8 mouse cellular contexts compared by ENCODE assay signal in genomic region chr7:25010090-25010913, GRCm38 (mm10). TPM values are rescaled to one million over a fixed set of nuclear protein-coding genes. Genes with fewer than 3 reads are reported as not detected.
DNase-seq lines count a peak whose midpoint lies in the region; ATAC-seq lines count a peak whose summit lies in the region.

No protein-coding gene starts in this region.

- peaks cover 24% of the 10 kb centered on the region for H3K4me1 ChIP-seq in heart, embryonic 11.5 days (ENCODE audit: control insufficient read depth, insufficient read depth, low read length)
- peaks cover 30% of the 10 kb centered on the region for H3K4me1 ChIP-seq in embryonic facial prominence, embryonic 13.5 days
- H3K4me1 ChIP-seq in hindbrain, embryonic 13.5 days (replicated peaks) = peaks cover 63% of the 10 kb centered on the region
- 0 out of 2 replicates have a peak, but pooled peaks cover 4% of the 10 kb centered on the region for H3K4me1 ChIP-seq in stomach, embryonic 16.5 days (ENCODE audit: control insufficient read depth, insufficient read depth, low read length)

- H3K4me2 ChIP-seq in heart, embryonic 11.5 days = peak overlapping the region; percentile 75
- peak overlapping the region; percentile 65 for H3K4me2 ChIP-seq in embryonic facial prominence, embryonic 13.5 days
- H3K4me2 ChIP-seq in hindbrain, embryonic 13.5 days = peak overlapping the region; percentile 62
- H3K4me2 ChIP-seq in stomach, embryonic 16.5 days (ENCODE audit: low read depth, low read length) = peak overlapping the region; percentile 62

- H3K27me3 ChIP-seq in heart, embryonic 11.5 days (ENCODE audit: control insufficient read depth, insufficient read depth, low read length) = peaks cover 78% of the 10 kb centered on the region
- peaks cover 84% of the 10 kb centered on the region for H3K27me3 ChIP-seq in embryonic facial prominence, embryonic 13.5 days
- peaks cover 48% of the 10 kb centered on the region for H3K27me3 ChIP-seq in hindbrain, embryonic 13.5 days
- peaks cover 67% of the 10 kb centered on the region for H3K27me3 ChIP-seq in stomach, embryonic 16.5 days (ENCODE audit: control insufficient read depth, insufficient read depth, low read length)

- 2% methylated on average over 78 of the region's 97 CpGs for WGBS in heart, embryonic 11.5 days (ENCODE audit: insufficient replicate concordance)
- WGBS in embryonic facial prominence, embryonic 13.5 days = 2% methylated on average over 97 of the region's 97 CpGs
- WGBS in hindbrain, embryonic 13.5 days = under 1% methylated on average over 75 of the region's 97 CpGs
- WGBS in stomach, embryonic 16.5 days = 5% methylated on average over 96 of the region's 97 CpGs

- H3K9me3 ChIP-seq in heart, embryonic 11.5 days (replicated peaks; ENCODE audit: control insufficient read depth, low read length) = no peaks in the 10 kb centered on the region
- H3K9me3 ChIP-seq in embryonic facial prominence, embryonic 13.5 days = no peaks in the 10 kb centered on the region
- no peaks in the 10 kb centered on the region for H3K9me3 ChIP-seq in hindbrain, embryonic 13.5 days
- no peaks in the 10 kb centered on the region for H3K9me3 ChIP-seq in stomach, embryonic 16.5 days (replicated peaks; ENCODE audit: control insufficient read depth, low read length)

- no peaks in the 10 kb centered on the region; the same call in 1 of the 2 replicates for H3K36me3 ChIP-seq in heart, embryonic 11.5 days (ENCODE audit: control insufficient read depth, insufficient read depth, low read length)
- H3K36me3 ChIP-seq in embryonic facial prominence, embryonic 13.5 days = peaks cover 34% of the 10 kb centered on the region
- peaks cover 39% of the 10 kb centered on the region for H3K36me3 ChIP-seq in hindbrain, embryonic 13.5 days
- H3K36me3 ChIP-seq in stomach, embryonic 16.5 days (ENCODE audit: control insufficient read depth, insufficient read depth, low read length) = no peaks in the 10 kb centered on the region; the same call in 1 of the 2 replicates

- no peak for DNase-seq in heart, adult 8-10 months (ENCODE audit: low spot score)
- peak; percentile 57 to 72 for DNase-seq in adrenal gland, postnatal 36 days
- DNase-seq in left cerebral cortex, postnatal 14 days (ENCODE audit: low spot score in 2 of 2) = peak; percentile 69 to 81
- DNase-seq in mesoderm, embryonic 11.5 days (ENCODE audit: low read depth, low spot score) = peak; percentile 76

- intact Hi-C loops in left cerebral cortex, postnatal 14 days (cut with DNase I) = no loop called here

- peak overlapping the region; percentile 41 for H3K4me3 ChIP-seq in heart, embryonic 11.5 days (ENCODE audit: low read depth, low read length)
- peak overlapping the region; percentile 38 for H3K4me3 ChIP-seq in embryonic facial prominence, embryonic 13.5 days
- peak overlapping the region; percentile 32 for H3K4me3 ChIP-seq in hindbrain, embryonic 13.5 days
- peak overlapping the region; percentile 37 for H3K4me3 ChIP-seq in stomach, embryonic 16.5 days (replicated peaks; ENCODE audit: low read length)

- no peak overlapping the region for H3K27ac ChIP-seq in heart, embryonic 11.5 days (ENCODE audit: low read depth, low read length)
- H3K27ac ChIP-seq in embryonic facial prominence, embryonic 13.5 days = no peak overlapping the region
- H3K27ac ChIP-seq in hindbrain, embryonic 13.5 days = peak overlapping the region; percentile 99
- H3K27ac ChIP-seq in stomach, embryonic 16.5 days (ENCODE audit: low read length) = no peak overlapping the region

- ATAC-seq in heart, embryonic 11.5 days (replicated peaks; ENCODE audit: insufficient number of reproducible peaks, low FRiP score, low TSS enrichment) = peak; percentile 25; the same call in 1 of the 2 replicates
- no peak for ATAC-seq in embryonic facial prominence, embryonic 13.5 days (ENCODE audit: insufficient number of reproducible peaks, insufficient read depth, low FRiP score, low TSS enrichment, low read depth)
- no peak; the same call in 1 of the 2 replicates for ATAC-seq in hindbrain, embryonic 13.5 days (ENCODE audit: low FRiP score)
- ATAC-seq in stomach, embryonic 16.5 days (ENCODE audit: insufficient read depth, low FRiP score) = 0 out of 2 replicates have a peak, but pooled peaks have one; percentile 9

- no peak overlapping the region for H3K9ac ChIP-seq in heart, embryonic 11.5 days (ENCODE audit: low read depth, low read length)
- H3K9ac ChIP-seq in embryonic facial prominence, embryonic 13.5 days = peak overlapping the region; percentile 32; the same call in 1 of the 2 replicates
- H3K9ac ChIP-seq in hindbrain, embryonic 13.5 days = peak overlapping the region; percentile 77
- peak overlapping the region; percentile 38; the same call in 1 of the 2 replicates for H3K9ac ChIP-seq in stomach, embryonic 16.5 days (ENCODE audit: low read length)

RNA-seq across cellular contexts. Expression of gene Atp1a3, which starts 4.5 kb away (rescaled TPM):
- 2.3 and 4.1 TPM in 2 replicates for polyA plus RNA-seq in heart, embryonic 11.5 days (2014; fragmentation: Nextera tagmentation; extraction: Ambion mirVana)
- total RNA-seq in heart, adult 8-10 months (2022) = 1 to 10 TPM in 2 of 4 experiments, under 1 TPM in 2; 0.60 to 3.3 (median 1.3) TPM
- 100 to 1,000 TPM in 1 of 2 experiments, 10 to 100 TPM in 1; 69.6 to 106 TPM for total RNA-seq in adrenal gland, postnatal 36 days (2021)
- polyA plus RNA-seq in embryonic facial prominence, embryonic 13.5 days (2015; fragmentation: Nextera tagmentation; extraction: Ambion mirVana) = 2.0 and 2.3 TPM in 2 replicates
- polyA plus RNA-seq in hindbrain, embryonic 13.5 days (2015; fragmentation: Nextera tagmentation; extraction: Ambion mirVana) = 253 and 258 TPM in 2 replicates
- total RNA-seq in left cerebral cortex, postnatal 14 days (2021) = 1,000 to 10,000 TPM; 2,091 to 2,391 TPM
- 3.5 and 3.9 TPM in 2 replicates for polyA plus RNA-seq in stomach, embryonic 16.5 days (2015; fragmentation: Nextera tagmentation; extraction: Ambion mirVana)

RNA-seq across cellular contexts. Expression of gene Rabac1, which starts 37.7 kb away (rescaled TPM):
- polyA plus RNA-seq in heart, embryonic 11.5 days (2014; fragmentation: Nextera tagmentation; extraction: Ambion mirVana) = 157 and 163 TPM in 2 replicates
- 100 to 1,000 TPM; 297 to 375 (median 324) TPM for total RNA-seq in heart, adult 8-10 months (2022)
- total RNA-seq in adrenal gland, postnatal 36 days (2021) = 100 to 1,000 TPM; 325 to 361 TPM
- 141 and 163 TPM in 2 replicates for polyA plus RNA-seq in embryonic facial prominence, embryonic 13.5 days (2015; fragmentation: Nextera tagmentation; extraction: Ambion mirVana)
- 220 and 226 TPM in 2 replicates for polyA plus RNA-seq in hindbrain, embryonic 13.5 days (2015; fragmentation: Nextera tagmentation; extraction: Ambion mirVana)
- total RNA-seq in left cerebral cortex, postnatal 14 days (2021) = 100 to 1,000 TPM; 303 to 313 TPM
- 186 and 227 TPM in 2 replicates for polyA plus RNA-seq in stomach, embryonic 16.5 days (2015; fragmentation: Nextera tagmentation; extraction: Ambion mirVana)

Comparison
In these comparisons a context has a peak if more than half of its experiments do, and no peak if none do; other contexts are left out.
1. ATAC-seq: peak in heart, embryonic 11.5 days (single experiment) and stomach, embryonic 16.5 days (single experiment); none in embryonic facial prominence, embryonic 13.5 days (single experiment) and hindbrain, embryonic 13.5 days (single experiment).
2. RNA of gene Atp1a3, which starts 4.5 kb away (polyA plus RNA-seq): 253 to 258 TPM in hindbrain, embryonic 13.5 days; 3.5 to 3.9 TPM in stomach, embryonic 16.5 days, 2.3 to 4.1 TPM in heart, embryonic 11.5 days and 2.0 to 2.3 TPM in embryonic facial prominence, embryonic 13.5 days; every median in the first group is over 10 times any median in the second.
3. Peak in every context shown above with its lines, with median percentiles within 50 percentile points of each other: H3K4me2 ChIP-seq and H3K4me3 ChIP-seq.